Mouse (Mus musculus) thymus, adult 2 months (tissue): ENCODE measurements around the gene Parp12. TPM values are rescaled to one million over a fixed set of nuclear protein-coding genes. Genes with fewer than 3 reads are reported as not detected.

Source experiments
- DNase-seq: peaks from one replicate; pipeline ENCODE4 v3.0.0; 2021
- H3K27ac ChIP-seq: fragments of 200-500 bp; 2 replicates; pipeline ENCODE4 v1.5.1; 2012; ENCODE audit warnings: low read length, control low read depth; ENCODE audit not compliant: control insufficient read depth, insufficient read depth
- H3K27me3 ChIP-seq: fragments of 200-500 bp; 2 replicates; pipeline ENCODE4 v1.6.1; 2012; ENCODE audit warnings: mild to moderate bottlenecking, low read length, moderate library complexity, mixed read lengths; ENCODE audit not compliant: control insufficient read depth, insufficient read depth
- H3K36me3 ChIP-seq: fragments of 200-500 bp; 2 replicates; pipeline ENCODE4 v1.6.1; 2012; ENCODE audit warnings: mild to moderate bottlenecking, low read length, moderate library complexity; ENCODE audit not compliant: control insufficient read depth, insufficient read depth
- H3K4me1 ChIP-seq: fragments of 200-500 bp; replicated peaks from 2 replicates; pipeline ENCODE4 v1.6.1; 2012; ENCODE audit warnings: low read length; ENCODE audit not compliant: control insufficient read depth, insufficient read depth
- H3K4me3 ChIP-seq: fragments of 200-500 bp; 2 replicates; pipeline ENCODE4 v1.5.1; 2012; ENCODE audit warnings: mild to moderate bottlenecking, low read length, control low read depth, moderate library complexity; ENCODE audit not compliant: control insufficient read depth, insufficient read depth
- CTCF ChIP-seq: fragments of 200-500 bp; IDR thresholded peaks from 2 replicates; pipeline ENCODE4 v1.5.1; 2012; ENCODE audit warnings: mild to moderate bottlenecking, control low read depth, low read length, moderate library complexity, borderline replicate concordance; ENCODE audit not compliant: control insufficient read depth, poor library complexity, insufficient read depth; ENCODE audit errors: extremely low read depth
- POLR2A ChIP-seq: fragments of 200-500 bp; IDR thresholded peaks from 2 replicates; pipeline ENCODE4 v1.6.1; 2012; ENCODE audit warnings: mild to moderate bottlenecking, low read length, control low read depth, moderate library complexity; ENCODE audit not compliant: control insufficient read depth, poor library complexity, insufficient read depth; ENCODE audit errors: extremely low read depth
- WGBS: fragments of 180-500 bp; shearing (Covaris S2); methylation state at CpG from one replicate; pipeline ENCODE4 v1.1.7; 2018; 5-methylcytosine and 5-hydroxymethylcytosine counted together
- polyA plus RNA-seq: library from polyadenylated mRNA; depleted of rRNA; stranded (reverse); fragments of >200 nt; gene quantifications from 2 replicates; pipeline ENCODE4 v1.2.3, GENCODE M21; 2012

The Parp12 gene
- polyA plus RNA-seq, 1 experiment = 24.3 TPM

GRCm38 (mm10) chr6:39124719-39125118 lies 6.6 kb upstream of the Parp12 start:
- Histone ChIP-seq H3K27ac (no peak overlapping the region), H3K4me3 (no peak overlapping the region), H3K36me3 (no peaks in the 10 kb centered on the region), H3K27me3 (no peaks in the 10 kb centered on the region), H3K4me1 (no peaks in the 10 kb centered on the region)
- TF ChIP-seq POLR2A = no peak
- no peak for TF ChIP-seq CTCF
- DNase-seq = no peak

- 46% methylated on average over 3 of the region's 3 CpGs for WGBS
- Histone ChIP-seq H3K27me3 (no peaks in the 10 kb centered on the region), H3K4me1 (peaks cover 10% of the 10 kb centered on the region), H3K27ac (no peak overlapping the region), H3K4me3 (no peak overlapping the region), H3K36me3 (no peaks in the 10 kb centered on the region)
- TF ChIP-seq POLR2A (no peak), CTCF (no peak)
- no peak for DNase-seq
Measured at GRCm38 (mm10) chr6:39120685-39121084, 2.5 kb upstream of the Parp12 start.

GRCm38 (mm10) chr6:39118456-39118881 lies 320 bp upstream of the Parp12 start:
- WGBS = 10% methylated on average over 49 of the region's 49 CpGs
- H3K36me3 ChIP-seq = no peaks in the 10 kb centered on the region
- no peak for DNase-seq
- peak overlapping the region; percentile 98 for H3K4me3 ChIP-seq
- H3K4me1 ChIP-seq = peaks cover 10% of the 10 kb centered on the region
- TF ChIP-seq CTCF (0 out of 2 replicates have a peak, but pooled peaks have one; percentile 9), POLR2A (no peak)
- no peak overlapping the region for H3K27ac ChIP-seq
- H3K27me3 ChIP-seq = no peaks in the 10 kb centered on the region

- 95% methylated on average over 1 of the region's 1 CpGs for WGBS
- DNase-seq = no peak
- TF ChIP-seq CTCF (no peak), POLR2A (no peak)
- Histone ChIP-seq H3K27me3 (no peaks in the 10 kb centered on the region), H3K27ac (no peak overlapping the region), H3K4me3 (no peak overlapping the region), H3K4me1 (peaks cover 10% of the 10 kb centered on the region), H3K36me3 (no peaks in the 10 kb centered on the region)
Measured at GRCm38 (mm10) chr6:39115438-39115837, 2.7 kb downstream of the Parp12 start.

- H3K4me1 ChIP-seq = peaks cover 6% of the 10 kb centered on the region
- WGBS = 95% methylated on average over 3 of the region's 3 CpGs
- TF ChIP-seq POLR2A (no peak), CTCF (no peak)
- no peaks in the 10 kb centered on the region for H3K36me3 ChIP-seq
- H3K27ac ChIP-seq = no peak overlapping the region
- no peak for DNase-seq
- H3K27me3 ChIP-seq = no peaks in the 10 kb centered on the region
- no peak overlapping the region for H3K4me3 ChIP-seq
Measured at GRCm38 (mm10) chr6:39113141-39113540, 5.0 kb downstream of the Parp12 start.

GRCm38 (mm10) chr6:39112701-39113100 lies 5.4 kb downstream of the Parp12 start:
- no peak for DNase-seq
- no peak overlapping the region for H3K4me3 ChIP-seq
- peaks cover 6% of the 10 kb centered on the region for H3K4me1 ChIP-seq
- no peak overlapping the region for H3K27ac ChIP-seq
- TF ChIP-seq POLR2A = no peak
- no peak for TF ChIP-seq CTCF
- H3K36me3 ChIP-seq = no peaks in the 10 kb centered on the region
- over 99% methylated on average over 3 of the region's 3 CpGs for WGBS
- no peaks in the 10 kb centered on the region for H3K27me3 ChIP-seq

GRCm38 (mm10) chr6:39106812-39107211 lies 11.3 kb downstream of the Parp12 start:
- Histone ChIP-seq H3K4me1 (no peaks in the 10 kb centered on the region), H3K27me3 (no peaks in the 10 kb centered on the region), H3K36me3 (no peaks in the 10 kb centered on the region), H3K27ac (no peak overlapping the region), H3K4me3 (no peak overlapping the region)
- 95% methylated on average over 2 of the region's 2 CpGs for WGBS
- no peak for DNase-seq
- no peak for TF ChIP-seq CTCF
- TF ChIP-seq POLR2A = no peak
